Mouse (Mus musculus): ENCODE data around the gene Foxo3. TPM values are rescaled to one million over a fixed set of nuclear protein-coding genes. Genes with fewer than 3 reads are reported as not detected.

Gene Foxo3
- total and polyA plus RNA-seq, 3 experiments, result 9.2 to 18.2 (median 12.6) TPM

GRCm38 (mm10) chr10:42152426-42153205 is 123.9 kb downstream of the Foxo3 start:
- H3K36me3 ChIP-seq (replicated peaks in 1 of 2; ENCODE audit: control insufficient read depth in 1 of 2, insufficient read depth in 1 of 2, low read length in 1 of 2), result no peaks in the 10 kb centered on the region
- no peak overlapping the region for H3K4me3 ChIP-seq (replicated peaks in 1 of 3; ENCODE audit: low read depth in 2 of 3, low read length in 2 of 3, poor library complexity in 1 of 3)
- H3K9me3 ChIP-seq (replicated peaks; ENCODE audit: low read length), result peaks cover 2% of the 10 kb centered on the region
- H3K4me1 ChIP-seq (ENCODE audit: control insufficient read depth in 1 of 2, insufficient read depth in 2 of 2), result no peaks in the 10 kb centered on the region
- H3K4me2 ChIP-seq (ENCODE audit: insufficient read depth, low read depth, poor library complexity, severe bottlenecking), result no peak overlapping the region
- H3K27ac ChIP-seq (ENCODE audit: insufficient read depth, low read depth), result no peak overlapping the region
- dilution Hi-C loops (cut with MboI; ENCODE audit: extremely low pct_ligation_motif_present, extremely low pct_unique_long_range_greater_than_20kb, low sequenced_read_pairs), result no loop called here
- in situ Hi-C loops (cut with MboI; ENCODE audit: low pct_ligation_motif_present, low pct_unique_long_range_greater_than_20kb, low sequenced_read_pairs), result no loop called here
- TF ChIP-seq ZNF384 (IDR thresholded peaks at IDR 0.05; ENCODE audit: low read depth, low read length) (no peak), RCOR1 (conservative IDR thresholded peaks at IDR 0.05; ENCODE audit: low read depth, low read length) (no peak), TBP (conservative IDR thresholded peaks at IDR 0.05; ENCODE audit: low read depth, low read length) (no peak)
- DNase-seq (ENCODE audit: extremely low read depth), result no peak
- no peak overlapping the region for H3K9ac ChIP-seq (ENCODE audit: insufficient read depth, low read depth)
- H3K27me3 ChIP-seq (replicated peaks), result no peaks in the 10 kb centered on the region
- no peaks in the 10 kb centered on the region for H3K79me2 ChIP-seq (replicated peaks; ENCODE audit: control insufficient read depth, extremely low read depth, insufficient read depth, poor library complexity, severe bottlenecking)

GRCm38 (mm10) chr10:42149767-42150166 is 126.8 kb downstream of the Foxo3 start:
- DNase-seq (ENCODE audit: extremely low read depth), result no peak
- Histone ChIP-seq H3K79me2 (replicated peaks; ENCODE audit: control insufficient read depth, extremely low read depth, insufficient read depth, poor library complexity, severe bottlenecking) (no peaks in the 10 kb centered on the region), H3K4me3 (replicated peaks in 1 of 3; ENCODE audit: low read depth in 2 of 3, low read length in 2 of 3, poor library complexity in 1 of 3) (no peak overlapping the region), H3K4me2 (ENCODE audit: insufficient read depth, low read depth, poor library complexity, severe bottlenecking) (no peak overlapping the region), H3K9ac (ENCODE audit: insufficient read depth, low read depth) (no peak overlapping the region), H3K4me1 (ENCODE audit: control insufficient read depth in 1 of 2, insufficient read depth in 2 of 2) (no peaks in the 10 kb centered on the region), H3K9me3 (replicated peaks; ENCODE audit: low read length) (no peaks in the 10 kb centered on the region), H3K36me3 (replicated peaks in 1 of 2; ENCODE audit: control insufficient read depth in 1 of 2, insufficient read depth in 1 of 2, low read length in 1 of 2) (no peaks in the 10 kb centered on the region), H3K27me3 (replicated peaks) (no peaks in the 10 kb centered on the region), H3K27ac (ENCODE audit: insufficient read depth, low read depth) (no peak overlapping the region)
- TF ChIP-seq EP300 (IDR thresholded peaks at IDR 0.05; ENCODE audit: low read length), result no peak
- TF ChIP-seq ZNF384 (IDR thresholded peaks at IDR 0.05; ENCODE audit: low read depth, low read length), result no peak
- TF ChIP-seq TCF12 (IDR thresholded peaks at IDR 0.05; ENCODE audit: low read depth, low read length), result no peak
- no peak for TF ChIP-seq MAZ (IDR thresholded peaks at IDR 0.05; ENCODE audit: low read depth, low read length)
- no peak for TF ChIP-seq ZC3H11A (IDR thresholded peaks at IDR 0.05; ENCODE audit: low read depth, low read length)
- TF ChIP-seq KAT2A (IDR thresholded peaks at IDR 0.05; ENCODE audit: insufficient replicate concordance, low read length), result no peak
- TF ChIP-seq POLR2AphosphoS2 (IDR thresholded peaks at IDR 0.05; ENCODE audit: low read depth, low read length), result no peak
- TF ChIP-seq JUND (conservative IDR thresholded peaks at IDR 0.05; ENCODE audit: low read depth, low read length), result no peak
- TF ChIP-seq CHD1 (IDR thresholded peaks at IDR 0.05; ENCODE audit: low read depth, low read length), result no peak
- TF ChIP-seq MAFK (IDR thresholded peaks at IDR 0.05; ENCODE audit: insufficient replicate concordance, low read length), result no peak
- TF ChIP-seq NELFE (IDR thresholded peaks at IDR 0.05; ENCODE audit: low read depth, low read length), result no peak
- no peak for TF ChIP-seq CTCF (conservative IDR thresholded peaks at IDR 0.05 in 1 of 2, IDR thresholded peaks at IDR 0.05 in 1 of 2; ENCODE audit: low read depth in 2 of 2, low read length in 2 of 2)
- TF ChIP-seq CHD2 (IDR thresholded peaks at IDR 0.05; ENCODE audit: low read length), result no peak
- TF ChIP-seq SIN3A (IDR thresholded peaks at IDR 0.05; ENCODE audit: low read length), result no peak
- TF ChIP-seq PAX5 (IDR thresholded peaks at IDR 0.05; ENCODE audit: low read length), result no peak
- TF ChIP-seq MXI1 (IDR thresholded peaks at IDR 0.05; ENCODE audit: low read depth, low read length), result no peak
- in situ Hi-C loops (cut with MboI; ENCODE audit: low pct_ligation_motif_present, low pct_unique_long_range_greater_than_20kb, low sequenced_read_pairs), result no loop called here
- dilution Hi-C loops (cut with MboI; ENCODE audit: extremely low pct_ligation_motif_present, extremely low pct_unique_long_range_greater_than_20kb, low sequenced_read_pairs), result no loop called here
